Mouse (Mus musculus): ENCODE results near the gene Dcaf6. TPM values are rescaled to one million over a fixed set of nuclear protein-coding genes. Genes with fewer than 3 reads are reported as not detected.

Gene Dcaf6
- polyA plus RNA-seq, 1 experiment, result 24.1 TPM

GRCm38 (mm10) chr1:165327370-165327769 lies 132.9 kb downstream of the Dcaf6 start:
- TF ChIP-seq MAX (IDR thresholded peaks at IDR 0.05; ENCODE audit: low read depth) (no peak), CEBPB (IDR thresholded peaks at IDR 0.05; ENCODE audit: insufficient read depth, poor library complexity, severe bottlenecking) (no peak), TCF3 (IDR thresholded peaks at IDR 0.05; ENCODE audit: insufficient read length, low read depth) (no peak), USF1 (IDR thresholded peaks at IDR 0.05; ENCODE audit: low read depth) (no peak), POLR2A (IDR thresholded peaks at IDR 0.05; ENCODE audit: insufficient read length, low read depth) (no peak), MYOG (IDR thresholded peaks at IDR 0.05; ENCODE audit: control insufficient read depth in 1 of 3, insufficient read depth in 1 of 3, insufficient read length in 2 of 3, low read depth in 2 of 3) (no peak), POLR2AphosphoS2 (IDR thresholded peaks at IDR 0.05; ENCODE audit: insufficient read length, low read depth) (no peak), REST (IDR thresholded peaks at IDR 0.05; ENCODE audit: insufficient read depth, insufficient read length) (no peak), TCF12 (IDR thresholded peaks at IDR 0.05; ENCODE audit: insufficient read depth, poor library complexity, severe bottlenecking) (no peak), E2F4 (IDR thresholded peaks at IDR 0.05; ENCODE audit: insufficient read depth) (no peak), SRF (IDR thresholded peaks at IDR 0.05; ENCODE audit: control insufficient read depth, insufficient read length, low read depth) (no peak)
- H3K79me2 ChIP-seq (ENCODE audit: control insufficient read depth, insufficient read depth), result no peaks in the 10 kb centered on the region
- H3ac ChIP-seq (ENCODE audit: control insufficient read depth, insufficient read length), result no peak overlapping the region
- H3K27me3 ChIP-seq (ENCODE audit: control insufficient read depth, insufficient read depth, insufficient read length), result no peaks in the 10 kb centered on the region
- no peak overlapping the region for H3K4me3 ChIP-seq
- H3K4me2 ChIP-seq (ENCODE audit: low read depth), result no peak overlapping the region
- H3K36me3 ChIP-seq (ENCODE audit: control insufficient read depth, insufficient read depth), result peaks cover 10% of the 10 kb centered on the region

DNA sequence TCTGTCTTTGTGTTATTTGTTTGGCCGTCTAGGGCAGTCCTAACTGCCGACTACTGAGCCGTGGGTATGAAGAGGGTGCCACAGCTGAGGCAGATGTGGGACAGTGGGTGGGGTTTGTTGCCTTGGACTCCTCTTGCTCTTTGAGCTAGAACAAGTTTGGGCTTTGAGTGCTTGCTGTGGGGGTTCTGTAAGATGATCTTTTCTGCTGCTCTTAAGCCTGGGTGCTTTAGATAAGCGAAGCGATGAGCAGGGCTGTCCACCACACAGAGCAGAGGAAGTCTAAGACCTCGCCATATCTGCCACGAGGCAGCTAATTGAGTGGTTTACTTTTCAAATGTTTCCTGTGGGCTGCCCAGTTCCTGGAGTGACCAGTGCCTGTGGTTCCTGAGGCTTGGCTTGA lies 137.3 kb downstream of the Dcaf6 start:
- H3K36me3 ChIP-seq (ENCODE audit: control insufficient read depth, insufficient read depth), result peaks cover 9% of the 10 kb centered on the region
- no peak overlapping the region for H3K4me3 ChIP-seq
- no peaks in the 10 kb centered on the region for H3K27me3 ChIP-seq (ENCODE audit: control insufficient read depth, insufficient read depth, insufficient read length)
- no peaks in the 10 kb centered on the region for H3K79me2 ChIP-seq (ENCODE audit: control insufficient read depth, insufficient read depth)
- H3K4me2 ChIP-seq (ENCODE audit: low read depth), result no peak overlapping the region
- TF ChIP-seq TCF12 (IDR thresholded peaks at IDR 0.05; ENCODE audit: insufficient read depth, poor library complexity, severe bottlenecking) (no peak), POLR2A (IDR thresholded peaks at IDR 0.05; ENCODE audit: insufficient read length, low read depth) (no peak), TCF3 (IDR thresholded peaks at IDR 0.05; ENCODE audit: insufficient read length, low read depth) (no peak)
- no peak overlapping the region for H3ac ChIP-seq (ENCODE audit: control insufficient read depth, insufficient read length)

- Histone ChIP-seq H3K79me2 (ENCODE audit: control insufficient read depth, insufficient read depth) (no peaks in the 10 kb centered on the region), H3K27me3 (ENCODE audit: control insufficient read depth, insufficient read depth, insufficient read length) (no peaks in the 10 kb centered on the region), H3K4me3 (no peak overlapping the region), H3ac (ENCODE audit: control insufficient read depth, insufficient read length) (no peak overlapping the region), H3K4me2 (ENCODE audit: low read depth) (no peak overlapping the region), H3K36me3 (ENCODE audit: control insufficient read depth, insufficient read depth) (peaks cover 9% of the 10 kb centered on the region)
- TF ChIP-seq POLR2AphosphoS2 (IDR thresholded peaks at IDR 0.05; ENCODE audit: insufficient read length, low read depth), result no peak
- TF ChIP-seq TCF12 (IDR thresholded peaks at IDR 0.05; ENCODE audit: insufficient read depth, poor library complexity, severe bottlenecking), result no peak
- TF ChIP-seq MAX (IDR thresholded peaks at IDR 0.05; ENCODE audit: low read depth), result no peak
- no peak for TF ChIP-seq POLR2A (IDR thresholded peaks at IDR 0.05; ENCODE audit: insufficient read length, low read depth)
- TF ChIP-seq SRF (IDR thresholded peaks at IDR 0.05; ENCODE audit: control insufficient read depth, insufficient read length, low read depth), result no peak
- no peak for TF ChIP-seq MYOG (IDR thresholded peaks at IDR 0.05; ENCODE audit: control insufficient read depth in 1 of 3, insufficient read depth in 1 of 3, insufficient read length in 2 of 3, low read depth in 2 of 3)
- TF ChIP-seq TCF3 (IDR thresholded peaks at IDR 0.05; ENCODE audit: insufficient read length, low read depth), result no peak
- no peak for TF ChIP-seq MYOD1 (IDR thresholded peaks at IDR 0.05; ENCODE audit: control insufficient read depth in 1 of 3, insufficient read length in 2 of 3, low read depth in 2 of 3)
Observed at GRCm38 (mm10) chr1:165321891-165322290, 138.4 kb downstream of the Dcaf6 start.

GRCm38 (mm10) chr1:165321393-165321861 lies 138.8 kb downstream of the Dcaf6 start:
- Histone ChIP-seq H3K4me3 (no peak overlapping the region), H3K27me3 (ENCODE audit: control insufficient read depth, insufficient read depth, insufficient read length) (no peaks in the 10 kb centered on the region), H3K36me3 (ENCODE audit: control insufficient read depth, insufficient read depth) (peaks cover 9% of the 10 kb centered on the region), H3ac (ENCODE audit: control insufficient read depth, insufficient read length) (no peak overlapping the region), H3K4me2 (ENCODE audit: low read depth) (no peak overlapping the region), H3K79me2 (ENCODE audit: control insufficient read depth, insufficient read depth) (no peaks in the 10 kb centered on the region)
- TF ChIP-seq CEBPB (IDR thresholded peaks at IDR 0.05; ENCODE audit: insufficient read depth, poor library complexity, severe bottlenecking), result no peak
- no peak for TF ChIP-seq MYOG (IDR thresholded peaks at IDR 0.05; ENCODE audit: control insufficient read depth in 1 of 3, insufficient read depth in 1 of 3, insufficient read length in 2 of 3, low read depth in 2 of 3)
- TF ChIP-seq REST (IDR thresholded peaks at IDR 0.05; ENCODE audit: insufficient read depth, insufficient read length), result no peak
- no peak for TF ChIP-seq POLR2AphosphoS2 (IDR thresholded peaks at IDR 0.05; ENCODE audit: insufficient read length, low read depth)
- no peak for TF ChIP-seq MAX (IDR thresholded peaks at IDR 0.05; ENCODE audit: low read depth)
- no peak for TF ChIP-seq USF1 (IDR thresholded peaks at IDR 0.05; ENCODE audit: low read depth)
- no peak for TF ChIP-seq MYOD1 (IDR thresholded peaks at IDR 0.05; ENCODE audit: control insufficient read depth in 1 of 3, insufficient read length in 2 of 3, low read depth in 2 of 3)
- TF ChIP-seq TCF3 (IDR thresholded peaks at IDR 0.05; ENCODE audit: insufficient read length, low read depth), result no peak
- TF ChIP-seq SRF (IDR thresholded peaks at IDR 0.05; ENCODE audit: control insufficient read depth, insufficient read length, low read depth), result no peak
- no peak for TF ChIP-seq TCF12 (IDR thresholded peaks at IDR 0.05; ENCODE audit: insufficient read depth, poor library complexity, severe bottlenecking)
- TF ChIP-seq POLR2A (IDR thresholded peaks at IDR 0.05; ENCODE audit: insufficient read length, low read depth), result no peak
- no peak for TF ChIP-seq E2F4 (IDR thresholded peaks at IDR 0.05; ENCODE audit: insufficient read depth)

GRCm38 (mm10) chr1:165320141-165320934 lies 139.9 kb downstream of the Dcaf6 start:
- Histone ChIP-seq H3K79me2 (ENCODE audit: control insufficient read depth, insufficient read depth) (no peaks in the 10 kb centered on the region), H3K27me3 (ENCODE audit: control insufficient read depth, insufficient read depth, insufficient read length) (no peaks in the 10 kb centered on the region), H3K36me3 (ENCODE audit: control insufficient read depth, insufficient read depth) (peaks cover 9% of the 10 kb centered on the region), H3K4me3 (no peak overlapping the region), H3ac (ENCODE audit: control insufficient read depth, insufficient read length) (no peak overlapping the region), H3K4me2 (ENCODE audit: low read depth) (no peak overlapping the region)
- TF ChIP-seq E2F4 (IDR thresholded peaks at IDR 0.05; ENCODE audit: insufficient read depth) (no peak), USF1 (IDR thresholded peaks at IDR 0.05; ENCODE audit: low read depth) (no peak), POLR2A (IDR thresholded peaks at IDR 0.05; ENCODE audit: insufficient read length, low read depth) (no peak), SRF (IDR thresholded peaks at IDR 0.05; ENCODE audit: control insufficient read depth, insufficient read length, low read depth) (no peak), MYOD1 (IDR thresholded peaks at IDR 0.05; ENCODE audit: control insufficient read depth in 1 of 3, insufficient read length in 2 of 3, low read depth in 2 of 3) (no peak), TCF12 (IDR thresholded peaks at IDR 0.05; ENCODE audit: insufficient read depth, poor library complexity, severe bottlenecking) (no peak), POLR2AphosphoS2 (IDR thresholded peaks at IDR 0.05; ENCODE audit: insufficient read length, low read depth) (no peak), MAX (IDR thresholded peaks at IDR 0.05; ENCODE audit: low read depth) (no peak), CEBPB (IDR thresholded peaks at IDR 0.05; ENCODE audit: insufficient read depth, poor library complexity, severe bottlenecking) (no peak), REST (IDR thresholded peaks at IDR 0.05; ENCODE audit: insufficient read depth, insufficient read length) (no peak)
